Mouse (Mus musculus) megakaryocyte, embryonic 14.5 days (primary cell): ENCODE data around the gene Trappc3l.

Experiments used
- FLI1 ChIP-seq: IDR thresholded peaks from 2 replicates; pipeline ENCODE4 v1.6.1; 2012; ENCODE audit warnings: low read length, inconsistent platforms, mixed read lengths
- GATA1 ChIP-seq: IDR thresholded peaks from 3 replicates; pipeline ENCODE4 v1.6.1; 2012; ENCODE audit warnings: mixed read lengths, low read length, inconsistent platforms, borderline replicate concordance

- TF ChIP-seq GATA1: no peak
- TF ChIP-seq FLI1: no peak
These were observed 51.1 kb downstream of the Trappc3l start for GRCm38 (mm10) chr10:34088515-34088914.
